Mouse (Mus musculus) CD4-positive helper T cell, adult 2 months (primary cell): ENCODE measurements around the gene Foxn3.

ENCODE experiments used
- DNase-seq: peaks from one replicate; pipeline ENCODE4 v3.0.0-alpha.2; 2012; ENCODE audit warnings: low read depth, missing footprints, low spot score

Foxn3 gene

DNA sequence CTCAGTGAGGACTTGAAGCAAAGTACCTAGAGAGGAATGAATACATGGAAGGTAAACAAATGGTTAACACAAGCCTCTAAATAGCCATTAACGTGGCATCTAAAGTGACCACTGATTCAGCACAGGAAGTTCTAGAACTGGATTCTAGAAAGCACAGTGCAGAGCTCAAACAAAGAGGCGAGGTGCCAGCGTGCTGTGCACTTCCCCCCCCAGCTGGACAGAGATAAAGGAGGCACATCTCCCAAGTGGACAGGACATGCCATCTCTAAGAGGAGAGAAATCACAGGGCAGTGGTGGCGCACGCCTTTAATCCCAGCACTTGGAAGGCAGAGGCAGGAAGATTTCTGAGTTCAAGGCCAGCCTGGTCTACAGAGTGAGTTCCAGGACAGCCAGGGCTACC, 173.0 kb downstream of the Foxn3 start:
- no peak for DNase-seq

DNA sequence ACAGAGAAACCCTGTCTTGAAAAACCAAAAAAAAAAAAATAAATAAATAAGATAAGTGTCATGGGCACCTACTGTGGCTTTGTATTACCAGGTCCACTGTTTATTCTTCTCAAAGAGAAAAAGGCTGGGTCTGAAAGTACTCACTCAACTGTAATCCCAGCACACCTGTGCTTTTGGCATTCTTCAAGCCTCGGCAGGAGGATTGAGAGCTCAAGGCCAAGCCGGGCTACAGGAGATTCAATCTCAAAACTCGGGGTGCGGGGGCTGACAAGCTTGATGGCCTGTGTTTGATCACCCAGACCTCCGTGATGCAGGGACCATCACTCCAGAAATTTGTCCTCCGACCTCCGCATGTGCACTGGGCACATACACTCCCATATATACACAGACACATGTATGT, 174.1 kb downstream of the Foxn3 start:
- DNase-seq, result no peak

DNA sequence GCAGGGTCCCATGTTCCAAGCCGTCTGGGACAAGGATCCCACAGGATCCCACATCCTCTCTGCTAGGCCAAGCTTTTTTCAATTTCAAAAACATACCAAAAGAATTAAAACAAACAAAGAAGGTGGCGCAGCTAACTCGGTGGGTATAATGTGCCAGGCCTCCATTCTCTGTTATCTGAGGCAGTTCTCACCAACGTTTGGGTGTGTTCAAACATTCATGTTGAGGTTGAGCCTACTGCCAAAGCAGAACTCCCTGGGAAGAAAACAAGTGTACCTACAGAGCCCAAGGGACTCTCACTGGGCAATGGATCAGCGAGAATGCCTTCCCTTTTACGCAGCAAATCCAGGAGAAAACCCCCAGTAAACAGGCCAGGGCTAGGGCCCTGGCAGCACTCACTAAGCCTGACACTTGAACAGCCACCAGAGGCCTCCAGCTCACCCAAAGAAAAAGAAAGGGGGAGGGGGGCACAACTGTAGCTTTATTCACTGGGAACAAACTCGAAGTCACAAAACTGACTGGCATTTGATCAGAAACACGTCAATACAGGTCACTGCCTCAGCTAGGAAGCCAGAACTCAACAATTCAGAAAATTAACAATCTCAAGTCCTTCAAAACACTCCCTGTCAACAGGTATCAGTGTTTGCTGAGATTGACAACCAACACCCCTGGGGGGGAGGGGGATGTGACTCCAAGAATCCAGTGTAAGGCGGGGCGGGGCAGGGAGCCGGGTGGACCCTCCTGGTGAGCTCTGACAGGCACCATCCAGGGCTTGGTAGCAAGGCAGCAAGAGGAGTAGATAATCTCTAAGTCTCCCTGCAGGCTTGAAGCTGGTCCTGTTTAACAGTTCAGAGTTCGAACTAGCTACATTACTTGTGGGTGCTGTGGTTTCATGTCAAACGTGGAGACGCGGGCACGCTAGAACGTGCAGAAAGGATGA, 177.2 kb downstream of the Foxn3 start:
- DNase-seq, result no peak

DNA sequence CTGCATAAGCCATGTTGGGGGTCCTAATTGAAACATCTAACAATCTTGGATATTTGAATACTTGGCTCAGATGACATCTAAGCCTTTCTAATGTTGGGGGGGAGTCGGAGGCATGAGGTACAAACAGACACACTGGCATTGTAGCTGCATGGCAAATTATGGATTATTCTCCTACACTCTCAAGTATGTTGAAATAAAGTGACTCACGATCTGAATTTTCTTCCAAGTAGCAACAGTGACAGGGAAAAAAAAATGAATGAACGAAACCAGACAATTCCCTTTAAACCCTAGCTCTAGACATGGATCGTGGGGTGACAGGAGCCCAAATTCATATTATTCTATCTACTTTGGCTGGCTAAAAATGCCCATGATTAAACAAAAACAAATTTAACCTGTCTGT, 178.3 kb downstream of the Foxn3 start:
- DNase-seq, result no peak

DNA sequence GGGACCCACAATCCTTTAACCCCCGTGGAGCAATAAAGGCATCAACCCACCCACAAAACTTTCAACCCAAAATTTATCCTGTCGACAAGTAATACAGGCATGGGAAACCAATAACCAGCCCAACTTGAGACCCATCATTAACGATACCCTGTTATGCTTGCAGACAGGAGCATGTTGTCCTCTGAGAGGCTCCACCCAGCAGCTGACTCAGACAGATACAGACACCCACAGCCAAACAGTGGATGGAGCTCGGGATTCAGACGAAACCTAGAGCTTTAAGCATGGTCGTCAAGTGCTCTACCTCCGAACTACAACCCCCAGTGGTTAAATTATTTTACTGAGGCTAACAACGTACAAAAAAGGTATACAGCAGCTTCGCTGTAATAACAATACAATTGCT, 182.1 kb downstream of the Foxn3 start:
- no peak for DNase-seq

DNA sequence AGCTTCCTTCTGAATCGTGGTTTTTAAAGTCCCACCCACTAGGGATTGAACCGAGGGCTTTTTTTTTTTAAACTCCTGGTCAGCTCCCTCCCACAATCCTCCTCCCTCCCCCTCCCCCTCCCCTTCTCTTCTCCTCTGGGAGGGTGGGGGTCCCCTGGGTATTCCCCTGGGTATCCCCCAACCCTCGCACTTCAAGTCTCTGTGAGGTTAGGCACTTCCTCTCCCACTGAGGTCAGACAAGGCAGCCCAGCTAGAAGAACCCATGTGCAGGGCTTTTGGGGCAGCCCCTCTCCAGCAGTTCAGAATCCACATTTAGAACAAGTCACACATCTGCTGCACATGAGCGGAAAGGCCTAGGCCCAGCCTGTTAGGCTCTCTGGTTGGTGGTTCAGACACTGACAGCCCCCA, 182.5 kb downstream of the Foxn3 start:
- peak; percentile 59 for DNase-seq

DNA sequence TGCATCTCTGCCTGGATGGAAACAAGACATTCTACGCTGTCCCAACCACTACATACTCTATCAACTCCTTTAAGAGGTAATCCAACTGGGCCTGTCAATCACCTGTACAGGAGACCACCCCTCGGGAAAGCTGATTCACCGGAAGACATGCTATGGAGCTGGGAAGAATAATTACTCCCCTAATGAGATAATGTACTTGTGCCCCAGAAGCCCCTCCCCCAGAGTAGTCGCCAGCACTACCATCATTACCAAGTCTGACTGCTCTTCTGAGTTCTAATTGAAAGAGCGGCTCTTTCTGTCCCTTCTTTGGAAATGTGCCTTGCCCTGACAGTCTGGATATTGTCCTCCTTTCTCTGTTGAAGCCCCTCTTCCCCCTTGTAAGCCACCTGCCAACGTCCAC, 183.3 kb downstream of the Foxn3 start:
- DNase-seq, result no peak

DNA sequence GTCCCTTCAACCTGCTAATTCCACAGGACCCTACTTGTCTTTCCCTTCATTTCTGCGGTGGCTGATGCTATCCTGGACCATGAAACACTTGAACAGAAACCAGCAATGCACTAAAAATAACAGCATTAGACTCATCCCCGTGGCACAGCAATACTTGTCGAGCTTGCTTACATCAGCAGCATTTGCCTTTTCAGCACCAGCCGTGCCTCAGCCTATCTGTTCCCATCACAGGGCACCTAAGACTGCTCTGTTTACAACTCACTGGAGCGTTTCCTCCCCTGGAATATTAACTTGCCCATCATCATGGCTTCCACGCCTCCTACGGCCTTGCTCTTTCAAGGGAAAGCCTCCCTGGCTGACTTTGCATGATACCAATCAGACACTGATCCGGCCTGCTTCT, 185.1 kb downstream of the Foxn3 start:
- no peak for DNase-seq

DNA sequence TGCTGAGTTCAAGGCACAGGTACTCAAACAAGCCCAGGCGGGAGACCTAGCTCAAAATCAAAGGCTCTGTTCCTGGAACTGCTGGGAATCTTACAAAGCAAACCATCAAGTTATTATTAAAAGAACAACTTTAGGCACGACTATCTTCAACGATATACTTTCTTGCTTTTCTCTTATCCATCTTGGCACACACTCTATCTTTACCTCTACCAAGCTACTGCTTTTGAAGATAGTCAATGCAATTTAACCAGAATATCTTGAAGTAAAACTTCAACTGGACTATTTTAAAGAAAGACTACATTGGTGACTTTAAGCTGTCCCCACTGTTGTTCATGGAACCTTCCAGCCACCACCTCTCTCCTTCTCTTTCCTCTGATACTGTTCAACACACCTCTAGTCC, 185.7 kb downstream of the Foxn3 start:
- DNase-seq, result no peak

DNA sequence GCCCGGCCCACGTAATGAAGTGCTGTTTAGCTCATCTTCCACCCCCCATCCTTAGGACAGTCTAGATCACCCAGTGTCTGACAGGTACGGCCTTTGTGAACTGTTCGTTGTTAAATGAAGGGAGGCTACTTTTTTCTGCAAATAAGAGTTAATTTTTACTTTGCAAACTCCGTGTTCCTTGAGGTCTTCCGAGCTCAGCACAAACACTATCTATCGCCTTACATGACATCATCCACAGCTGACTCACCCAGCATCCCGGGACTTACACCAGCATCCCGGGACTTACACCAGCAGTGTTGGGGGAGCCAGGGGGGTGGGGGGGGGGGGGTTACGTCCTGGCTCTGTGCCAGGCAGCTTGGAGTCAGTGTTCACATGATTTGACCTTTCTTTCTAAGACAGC, 186.3 kb downstream of the Foxn3 start:
- DNase-seq, result no peak

DNA sequence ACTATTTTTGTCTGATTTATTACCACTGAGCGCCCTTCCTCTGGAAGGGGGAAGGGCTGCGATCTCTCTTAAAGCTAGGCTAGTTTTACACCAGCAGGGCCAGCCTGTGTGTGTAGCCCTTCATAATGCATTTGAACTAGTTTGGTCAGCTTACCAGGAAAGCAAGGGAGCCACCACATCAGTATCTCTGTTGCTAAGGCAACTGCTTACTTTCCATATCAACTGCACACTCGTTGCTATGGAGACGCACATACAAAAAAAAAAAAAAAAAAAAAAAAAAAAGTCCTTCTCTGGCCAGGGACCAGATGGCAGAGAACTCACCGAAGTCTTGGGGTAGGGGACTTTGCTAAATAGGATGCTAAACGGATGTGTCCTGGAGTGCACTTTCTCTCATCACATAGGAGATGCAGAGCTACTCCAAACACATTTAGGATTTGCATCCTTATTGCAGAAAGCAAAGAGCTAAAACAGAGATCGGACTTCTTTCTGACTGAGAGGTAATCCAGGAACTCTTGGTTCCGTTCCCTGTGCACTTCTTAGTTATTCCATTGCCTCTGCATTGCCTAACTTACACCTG, 187.4 kb downstream of the Foxn3 start:
- peak; percentile 33 for DNase-seq

DNA sequence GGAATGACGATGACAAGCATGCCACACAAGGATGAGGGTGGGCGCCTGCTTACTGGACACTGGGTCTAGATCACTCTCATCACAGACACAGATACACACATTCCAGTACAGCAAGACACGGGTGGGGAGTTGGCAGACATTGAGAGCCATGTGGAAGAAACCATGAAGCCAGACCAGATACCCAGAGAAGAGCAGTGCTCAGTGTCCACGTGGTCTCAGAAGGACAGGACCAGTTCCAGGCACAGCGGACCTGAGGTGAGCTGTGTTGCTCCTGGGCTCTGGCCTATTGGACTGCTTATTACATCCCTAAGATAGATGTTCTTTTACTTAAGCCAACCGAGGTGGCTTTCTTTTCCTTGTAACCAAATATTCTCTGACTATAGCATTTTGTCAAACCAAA, 188.0 kb downstream of the Foxn3 start:
- DNase-seq, result no peak

DNA sequence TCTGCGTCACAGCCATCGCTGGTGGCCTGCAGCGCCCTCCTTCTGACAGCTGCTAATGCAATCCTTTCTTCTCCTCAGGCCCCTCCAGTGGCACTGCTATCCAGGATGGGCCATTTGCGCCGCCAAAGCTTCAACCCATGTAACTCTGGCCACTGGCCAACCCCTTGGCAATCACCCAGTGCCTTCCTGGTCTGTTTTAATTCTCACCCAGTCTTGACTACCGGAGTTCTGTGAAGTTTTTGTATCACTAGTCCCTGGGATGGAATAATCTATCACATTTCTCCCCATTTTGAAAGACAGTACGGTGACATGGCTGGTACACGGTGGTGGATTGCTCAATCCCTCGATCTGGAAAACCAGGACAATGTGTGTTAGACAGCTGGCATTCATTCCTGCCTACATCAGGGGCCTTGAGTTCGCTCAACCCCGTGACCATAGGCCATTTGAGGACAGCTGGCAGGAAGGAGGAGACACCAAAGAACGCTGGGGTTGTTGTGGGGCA, 189.2 kb downstream of the Foxn3 start:
- DNase-seq, result no peak

DNA sequence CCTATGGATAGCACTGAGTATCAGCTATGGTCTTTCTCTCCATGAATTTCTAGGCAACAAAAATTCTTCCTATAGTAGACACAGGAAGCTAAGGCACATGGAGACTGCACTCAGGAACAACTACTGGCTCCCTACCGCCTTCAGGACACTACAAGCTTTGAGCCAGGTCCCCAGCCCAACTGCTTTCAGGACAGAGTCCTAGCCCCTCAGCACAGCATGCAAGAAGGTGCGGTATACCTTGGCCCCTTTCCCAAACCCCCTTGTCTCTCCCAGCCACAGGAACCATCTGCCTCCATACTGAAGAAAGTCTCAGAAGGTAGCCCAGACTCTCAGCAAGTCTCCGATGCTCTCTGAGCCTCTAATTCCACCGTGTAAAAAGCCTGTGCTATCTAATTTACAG, 189.8 kb downstream of the Foxn3 start:
- DNase-seq, result no peak

DNA sequence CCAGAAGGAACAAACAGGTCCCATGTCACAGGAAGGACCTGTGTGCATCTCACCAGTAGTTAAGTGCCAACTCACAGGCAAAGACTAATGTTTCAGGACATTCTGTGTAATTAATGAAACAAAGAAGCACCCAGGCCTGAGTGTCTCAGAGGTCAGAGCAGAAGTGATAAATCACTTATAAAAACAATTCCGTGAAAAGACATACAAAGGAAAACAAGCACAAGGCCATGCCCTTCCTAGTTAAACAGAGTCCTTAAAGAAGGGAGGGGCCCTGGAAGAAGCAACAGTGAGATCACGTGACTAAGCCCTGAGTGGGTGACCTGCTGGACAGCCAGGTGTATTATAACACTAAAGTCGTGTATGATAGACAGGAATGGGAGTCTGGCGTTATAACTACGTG, 191.9 kb downstream of the Foxn3 start:
- no peak for DNase-seq

DNA sequence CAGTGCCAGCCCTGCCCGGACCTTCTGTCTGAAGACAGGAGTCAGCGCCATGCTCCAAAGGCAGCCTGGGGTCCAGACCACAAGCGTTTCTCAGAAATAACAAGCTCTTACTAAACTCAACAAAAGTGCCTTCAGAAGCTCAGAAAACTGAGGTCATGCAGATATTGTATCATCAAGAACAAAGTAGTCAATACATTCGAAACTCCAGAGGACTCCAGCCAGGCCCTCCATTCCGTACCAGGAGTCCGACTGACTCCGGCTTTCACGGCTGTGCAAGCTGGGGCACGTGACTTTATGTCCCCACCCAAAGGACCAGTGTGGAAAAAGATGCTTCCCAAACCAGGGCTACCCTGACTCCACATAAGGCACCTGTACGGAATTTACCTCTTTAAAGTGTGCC, 195.1 kb downstream of the Foxn3 start:
- DNase-seq, result no peak

DNA sequence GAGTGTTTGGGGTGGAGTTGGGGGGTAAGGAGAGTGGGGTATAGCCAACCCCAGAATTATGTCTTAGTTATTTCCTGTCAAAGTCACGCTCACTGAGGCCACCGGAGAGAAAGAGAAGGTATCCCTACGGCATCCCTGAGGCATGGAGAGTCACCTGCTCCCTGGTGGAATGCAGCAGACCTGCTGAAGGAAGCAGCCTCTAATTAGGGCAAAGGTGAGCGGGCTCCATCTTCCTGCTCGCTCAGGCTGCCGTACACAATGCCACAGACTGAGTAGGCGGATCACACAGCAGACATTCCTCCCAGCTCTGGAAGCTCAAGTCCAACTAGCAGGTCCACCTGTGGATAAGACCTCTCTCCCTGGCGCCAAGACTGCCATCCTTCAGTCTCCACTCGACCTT, 197.4 kb downstream of the Foxn3 start:
- no peak for DNase-seq

DNA sequence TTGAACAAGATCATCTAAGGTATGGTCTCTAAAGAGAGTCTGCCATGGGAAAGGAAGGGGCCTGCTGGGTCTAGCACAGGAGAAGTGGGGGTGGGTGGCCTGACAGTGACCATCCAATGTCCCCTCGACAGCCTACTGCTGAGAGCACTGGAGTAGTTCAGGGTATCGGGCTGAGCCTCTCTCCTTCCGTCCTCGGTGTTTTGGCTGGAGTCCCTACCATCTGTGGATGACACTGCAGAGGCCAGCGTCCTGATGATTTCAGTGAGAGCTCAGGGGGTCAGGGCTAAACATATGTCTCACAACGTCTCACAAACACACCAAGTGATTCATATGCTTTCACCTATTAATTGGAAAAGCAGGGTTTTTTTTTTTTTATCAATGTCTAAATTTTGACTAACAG, 199.2 kb downstream of the Foxn3 start:
- no peak for DNase-seq

DNA sequence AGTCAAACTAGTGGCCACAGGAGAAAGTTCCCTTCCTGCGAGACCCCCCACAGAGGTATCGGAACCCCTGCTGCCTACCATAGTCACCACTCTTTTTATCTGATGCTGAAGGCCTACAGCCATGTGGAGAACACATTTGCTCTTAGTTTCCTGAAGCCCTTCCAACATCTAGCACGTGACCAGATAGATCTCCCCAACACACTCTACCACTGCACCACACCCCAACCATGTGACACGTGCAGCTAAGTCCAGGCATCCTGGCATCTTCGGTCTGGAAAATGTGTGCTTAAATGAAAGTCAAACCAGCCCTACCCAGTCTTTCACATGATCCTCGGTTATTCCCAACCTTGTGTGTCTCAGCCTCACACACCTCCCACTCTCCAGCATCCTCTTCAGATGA, 200.4 kb downstream of the Foxn3 start:
- DNase-seq, result no peak

DNA sequence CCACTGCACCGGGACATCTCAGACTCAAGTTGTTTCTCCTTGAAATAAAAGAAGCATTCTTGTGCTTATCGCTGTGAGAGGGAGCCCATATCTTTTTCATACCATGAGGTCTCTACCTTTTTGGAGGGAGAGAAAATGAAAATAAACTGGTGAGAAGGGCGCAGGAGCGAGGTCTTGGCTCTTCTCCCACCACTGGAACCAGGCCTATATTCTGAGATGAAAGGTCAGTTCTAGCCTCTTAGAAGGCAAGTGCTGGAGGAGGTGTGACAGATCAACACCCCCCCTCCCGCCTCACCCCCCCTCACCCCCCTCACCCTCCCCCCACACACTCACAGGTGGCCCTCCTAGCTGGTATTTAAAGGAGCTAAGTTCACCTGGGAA, 201.6 kb downstream of the Foxn3 start:
- DNase-seq, result no peak

DNA sequence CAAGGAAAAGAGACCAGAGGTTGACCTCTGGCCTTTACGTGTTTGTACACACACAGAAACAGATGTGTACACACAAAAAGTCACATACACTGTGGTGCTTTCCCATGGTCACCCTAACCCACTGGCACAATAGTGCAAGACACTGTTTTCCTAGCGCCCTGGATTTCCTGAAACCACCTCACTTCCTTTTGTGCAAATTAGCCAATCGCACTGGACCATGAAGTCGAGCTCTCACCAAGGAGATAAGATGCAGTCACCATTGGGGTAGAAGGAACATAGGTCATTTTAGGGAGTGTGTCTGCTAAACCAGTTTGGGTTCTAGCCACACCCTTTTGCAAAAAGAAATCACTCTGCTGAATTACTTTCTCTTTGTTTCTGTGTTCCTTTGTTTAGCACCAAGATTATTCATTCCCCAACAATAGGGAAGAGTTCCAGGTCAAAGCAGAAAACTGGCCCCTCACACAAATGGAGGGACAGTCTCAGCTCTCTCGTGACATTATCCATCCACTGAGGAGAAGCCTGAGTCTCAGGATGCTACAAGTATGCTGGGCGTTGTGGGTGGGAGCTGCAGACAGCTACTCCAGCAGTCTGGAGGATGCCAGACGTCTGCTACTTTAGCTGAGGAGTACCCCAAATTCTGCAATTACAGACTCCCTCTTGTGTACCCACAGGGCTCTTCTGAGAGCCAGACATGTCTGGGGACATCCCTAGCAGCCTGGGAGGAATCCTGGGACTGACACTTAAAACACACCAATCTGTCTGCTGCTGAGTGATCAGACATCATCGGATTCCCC, 202.2 kb downstream of the Foxn3 start:
- no peak for DNase-seq

DNA sequence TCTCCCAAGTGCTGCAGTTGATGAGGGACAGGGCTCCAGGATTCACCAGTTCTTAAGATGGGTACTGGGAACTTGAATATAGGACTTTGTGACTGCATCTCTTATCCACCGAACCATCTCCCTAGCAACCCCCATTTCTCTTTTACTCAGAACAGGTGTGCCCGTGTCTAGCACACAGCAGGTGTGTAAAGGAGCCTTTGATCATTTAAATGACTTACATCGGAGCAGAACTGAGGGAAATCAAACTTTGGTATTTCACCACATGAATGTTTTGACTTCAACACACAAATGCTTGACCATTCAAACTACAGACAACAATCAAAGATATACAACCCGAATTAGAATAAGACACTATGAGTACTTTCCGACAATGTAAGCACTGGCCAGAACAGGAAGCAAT, 204.7 kb downstream of the Foxn3 start:
- no peak for DNase-seq
